In the genomic region with DNA sequence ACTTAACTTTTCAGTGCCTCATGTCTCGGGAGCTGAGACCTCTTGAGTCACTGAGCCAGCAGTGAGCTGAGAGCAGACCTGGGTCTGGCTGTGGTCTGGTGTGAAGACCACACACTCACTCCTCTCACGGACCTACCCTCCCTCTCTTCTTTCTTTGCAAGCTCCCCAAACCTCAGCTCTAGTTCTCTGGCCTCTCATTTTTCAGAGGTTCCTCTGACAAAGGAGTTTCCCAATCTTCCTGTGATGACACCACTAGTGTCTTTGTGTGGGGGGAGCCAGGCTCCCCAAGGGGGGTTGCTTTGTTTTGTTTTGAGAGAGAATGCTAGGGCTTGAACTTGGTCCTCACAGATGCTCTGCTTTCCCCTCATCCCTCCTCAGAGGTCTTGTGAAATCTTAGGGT, we compare ENCODE assay signal across 28 mouse cellular contexts. TPM values are rescaled to one million over a fixed set of nuclear protein-coding genes. Genes with fewer than 3 reads are reported as not detected.
DNase-seq lines count a peak whose midpoint lies in the region; ATAC-seq and TF ChIP-seq lines count a peak whose summit lies in the region.
"Had no signal": no experiment of that assay in that cellular context is flagged by ENCODE, and none has a peak within 500 bp of the region (broad histone marks: within the 10 kb centered on the region; RNA-seq: fewer than 3 reads in every experiment).

No protein-coding gene starts in this region.

- H3K4me3 ChIP-seq in liver, embryonic 15.5 days (replicated peaks): no peak overlapping the region
- no peak overlapping the region for H3K4me3 ChIP-seq in liver, embryonic 11.5 days (ENCODE audit: low read depth, low read length)
- H3K4me3 ChIP-seq in macrophage (ENCODE audit: inconsistent target): no peak overlapping the region
- H3K4me3 ChIP-seq in small intestine, adult 2 months (ENCODE audit: low read depth, low read length): no peak overlapping the region
- no peak overlapping the region for H3K4me3 ChIP-seq in thymus, adult 2 months (ENCODE audit: control insufficient read depth, insufficient read depth, low read length)
- H3K4me3 ChIP-seq: heart, embryonic 12.5 days; hindbrain, embryonic 13.5 days; layer of hippocampus, adult 2 months; limb, embryonic 15.5 days; lung, embryonic 15.5 days; midbrain, embryonic 15.5 days; neural tube, embryonic 12.5 days had no signal

- H3K27me3 ChIP-seq in liver, embryonic 15.5 days: 0 out of 2 replicates have a peak, but pooled peaks cover 2% of the 10 kb centered on the region
- H3K27me3 ChIP-seq in liver, embryonic 11.5 days (replicated peaks; ENCODE audit: control insufficient read depth, insufficient read depth, low read length): no peaks in the 10 kb centered on the region
- H3K27me3 ChIP-seq in small intestine, adult 2 months (ENCODE audit: control insufficient read depth, insufficient read depth, low read length): no peaks in the 10 kb centered on the region
- H3K27me3 ChIP-seq in thymus, adult 2 months (ENCODE audit: control insufficient read depth, insufficient read depth, low read length): no peaks in the 10 kb centered on the region
- H3K27me3 ChIP-seq: heart, embryonic 12.5 days; limb, embryonic 15.5 days; lung, embryonic 15.5 days; midbrain, embryonic 15.5 days; neural tube, embryonic 12.5 days had no signal

- H3K4me1 ChIP-seq in liver, embryonic 15.5 days (replicated peaks): peaks cover 22% of the 10 kb centered on the region
- peaks cover 20% of the 10 kb centered on the region for H3K4me1 ChIP-seq in liver, embryonic 11.5 days (replicated peaks; ENCODE audit: control insufficient read depth, insufficient read depth, low read length)
- H3K4me1 ChIP-seq in small intestine, adult 2 months (ENCODE audit: control insufficient read depth, insufficient read depth, insufficient read length, low read length): peaks cover 16% of the 10 kb centered on the region
- peaks cover 12% of the 10 kb centered on the region for H3K4me1 ChIP-seq in thymus, adult 2 months (replicated peaks; ENCODE audit: control insufficient read depth, insufficient read depth, low read length)

- TF ChIP-seq POLR2A in small intestine, adult 2 months (IDR thresholded peaks at IDR 0.05; ENCODE audit: low read depth, low read length): no peak
- no peak for TF ChIP-seq POLR2A in thymus, adult 2 months (IDR thresholded peaks at IDR 0.05; ENCODE audit: control insufficient read depth, extremely low read depth, insufficient read depth, low read length, poor library complexity)

- no peaks in the 10 kb centered on the region for H3K79me2 ChIP-seq in macrophage (ENCODE audit: inconsistent target)

- no peaks in the 10 kb centered on the region for H3K36me3 ChIP-seq in liver, embryonic 15.5 days (replicated peaks)
- H3K36me3 ChIP-seq in liver, embryonic 11.5 days (ENCODE audit: control insufficient read depth, insufficient read depth, low read length): no peaks in the 10 kb centered on the region
- H3K36me3 ChIP-seq in macrophage (ENCODE audit: inconsistent target): no peaks in the 10 kb centered on the region
- no peaks in the 10 kb centered on the region for H3K36me3 ChIP-seq in small intestine, adult 2 months (ENCODE audit: control insufficient read depth, insufficient read depth, low read length)
- H3K36me3 ChIP-seq in thymus, adult 2 months (ENCODE audit: control insufficient read depth, insufficient read depth, low read length): no peaks in the 10 kb centered on the region
- H3K36me3 ChIP-seq: heart, embryonic 12.5 days; hindbrain, embryonic 13.5 days; limb, embryonic 15.5 days; lung, embryonic 15.5 days; midbrain, embryonic 15.5 days; neural tube, embryonic 12.5 days had no signal

- H3K27ac ChIP-seq in liver, embryonic 15.5 days (replicated peaks): 0 out of 2 replicates have a peak overlapping the region, but pooled peaks have one; percentile 16
- H3K27ac ChIP-seq in liver, embryonic 11.5 days (ENCODE audit: low read depth, low read length): no peak overlapping the region
- H3K27ac ChIP-seq in macrophage: peak overlapping the region; percentile 21
- H3K27ac ChIP-seq in small intestine, adult 2 months (ENCODE audit: insufficient read depth, low read depth, low read length): 0 out of 2 replicates have a peak overlapping the region, but pooled peaks have one; percentile 36
- no peak overlapping the region for H3K27ac ChIP-seq in thymus, adult 2 months (ENCODE audit: control insufficient read depth, insufficient read depth, low read length)
- H3K27ac ChIP-seq: hindbrain, embryonic 13.5 days; layer of hippocampus, adult 2 months; limb, embryonic 15.5 days; lung, embryonic 15.5 days; midbrain, embryonic 15.5 days; neural tube, embryonic 12.5 days had no signal

- no peak overlapping the region for H3K9ac ChIP-seq in liver, embryonic 15.5 days
- no peak overlapping the region for H3K9ac ChIP-seq in liver, embryonic 11.5 days (ENCODE audit: low read depth, low read length)
- H3K9ac ChIP-seq: hindbrain, embryonic 13.5 days; limb, embryonic 15.5 days; lung, embryonic 15.5 days; midbrain, embryonic 15.5 days; neural tube, embryonic 12.5 days had no signal

- TF ChIP-seq CTCF in small intestine, adult 2 months (IDR thresholded peaks at IDR 0.05; ENCODE audit: extremely low read depth, insufficient read length, insufficient replicate concordance, low read depth, low read length): no peak
- TF ChIP-seq CTCF in thymus, adult 2 months (IDR thresholded peaks at IDR 0.05; ENCODE audit: borderline replicate concordance, control insufficient read depth, extremely low read depth, insufficient read depth, low read length, poor library complexity): no peak

- no peak for DNase-seq in liver, embryonic 11.5 days (ENCODE audit: low spot score)
- DNase-seq in thymus, adult 2 months: no peak
- no peak for DNase-seq in layer of hippocampus, postnatal 14 days (ENCODE audit: low spot score in 2 of 2)
- DNase-seq in natural killer cell, adult 2 months (ENCODE audit: low spot score in 2 of 2): no peak
- DNase-seq: adrenal gland, adult 2 months; adrenal gland, postnatal 36 days; B cell, adult 2 months; cerebellum, adult 8-10 months; cerebellum, postnatal 25 days; gastrocnemius, postnatal 14 days; heart, adult 11 months; heart, postnatal 4 days; kidney, adult 11 months; kidney, postnatal 25 days; right cerebral cortex, postnatal 4 days had no signal

- no peak for ATAC-seq in liver, embryonic 15.5 days (ENCODE audit: insufficient read depth)
- ATAC-seq in liver, embryonic 11.5 days (replicated peaks; ENCODE audit: low FRiP score): no peak
- ATAC-seq in granulocyte monocyte progenitor cell, adult 5-6 weeks (replicated peaks; ENCODE audit: poor library complexity, severe bottlenecking): peak; percentile 76
- ATAC-seq: activated CD4-positive, CD25-positive, alpha-beta regulatory T cell, adult 4 months; forebrain, embryonic 14.5 days; midbrain, embryonic 15.5 days had no signal

- H3K9me3 ChIP-seq in liver, embryonic 15.5 days (replicated peaks): no peaks in the 10 kb centered on the region
- H3K9me3 ChIP-seq in liver, embryonic 11.5 days (ENCODE audit: control insufficient read depth, low read length): no peaks in the 10 kb centered on the region
- H3K9me3 ChIP-seq: heart, embryonic 12.5 days; hindbrain, embryonic 13.5 days; limb, embryonic 15.5 days; lung, embryonic 15.5 days; midbrain, embryonic 15.5 days; neural tube, embryonic 12.5 days had no signal

- 37% methylated on average over 2 of the region's 2 CpGs for WGBS in liver, embryonic 15.5 days (ENCODE audit: insufficient replicate concordance)
- 34% methylated on average over 2 of the region's 2 CpGs for WGBS in liver, embryonic 11.5 days
- WGBS in macrophage (ENCODE audit: missing documents): 14% methylated on average over 2 of the region's 2 CpGs
- 57% methylated on average over 2 of the region's 2 CpGs for WGBS in small intestine, adult 2 months
- 53% methylated on average over 2 of the region's 2 CpGs for WGBS in thymus, adult 2 months

- 0 out of 2 replicates have a peak overlapping the region, but pooled peaks have one; percentile 17 for H3K4me2 ChIP-seq in liver, embryonic 15.5 days
- H3K4me2 ChIP-seq in liver, embryonic 11.5 days: no peak overlapping the region
- H3K4me2 ChIP-seq: hindbrain, embryonic 13.5 days; lung, embryonic 15.5 days; midbrain, embryonic 15.5 days had no signal

RNA-seq across cellular contexts. Expression of a gene that starts 22.9 kb away (rescaled TPM):
- polyA plus RNA-seq in liver, embryonic 15.5 days (2015; fragmentation: Nextera tagmentation; extraction: Ambion mirVana): 2.7 and 2.8 TPM in 2 replicates
- polyA plus RNA-seq in liver, embryonic 11.5 days (2014; fragmentation: Nextera tagmentation; extraction: Ambion mirVana): 0.23 and 0.73 TPM in 2 replicates
- not detected in 2 replicates for total RNA-seq in granulocyte monocyte progenitor cell, adult 5-6 weeks (2014; fragmentation: Nextera tagmentation)
- total RNA-seq in granulocyte monocyte progenitor cell, adult 5-6 weeks (2017): 0.99 and 2.4 TPM in 2 replicates
- total RNA-seq in macrophage (2018; cell fraction: chromatin; rRNA removed): 1 to 10 TPM in 13 of 26 experiments, under 1 TPM in 13; 0.33 to 4.1 (median 1.1) TPM
- 1 to 10 TPM in 20 of 26 experiments, under 1 TPM in 6; 0.75 to 2.5 (median 1.3) TPM for total RNA-seq in macrophage (2018; cell fraction: cytosol; rRNA removed)
- total RNA-seq in macrophage (2018; cell fraction: nucleus; rRNA removed): 1 to 10 TPM in 24 of 26 experiments, under 1 TPM in 2; 0.96 to 7.2 (median 2.8) TPM
- polyA plus RNA-seq in macrophage (2018): 0.91 to 1.8 TPM (median 1.2 TPM) in 3 replicates
- 3.5 and 3.8 TPM in 2 replicates for polyA plus RNA-seq in small intestine, adult 2 months (2012; rRNA removed)
- polyA plus RNA-seq in thymus, adult 2 months (2012; rRNA removed): 15.3 and 15.8 TPM in 2 replicates
- not detected for total RNA-seq in layer of hippocampus, postnatal 14 days (2021)
- polyA plus RNA-seq: hindbrain, embryonic 13.5 days had no signal

RNA-seq across cellular contexts. Expression of a gene that starts 28.6 kb away (rescaled TPM):
- 27.6 and 28.5 TPM in 2 replicates for polyA plus RNA-seq in liver, embryonic 15.5 days (2015; fragmentation: Nextera tagmentation; extraction: Ambion mirVana)
- 27.8 and 32.2 TPM in 2 replicates for polyA plus RNA-seq in liver, embryonic 11.5 days (2014; fragmentation: Nextera tagmentation; extraction: Ambion mirVana)
- total RNA-seq in granulocyte monocyte progenitor cell, adult 5-6 weeks (2014; fragmentation: Nextera tagmentation): 15.1 and 25.0 TPM in 2 replicates
- total RNA-seq in granulocyte monocyte progenitor cell, adult 5-6 weeks (2017): 17.5 and 17.6 TPM in 2 replicates
- total RNA-seq in macrophage (2018; cell fraction: chromatin; rRNA removed): 10 to 100 TPM; 11.8 to 30.4 (median 22.7) TPM
- 10 to 100 TPM; 32.4 to 54.6 (median 38.8) TPM for total RNA-seq in macrophage (2018; cell fraction: cytosol; rRNA removed)
- 10 to 100 TPM; 19.3 to 44.5 (median 33.7) TPM for total RNA-seq in macrophage (2018; cell fraction: nucleus; rRNA removed)
- 29.8 to 49.7 TPM (median 31.3 TPM) in 3 replicates for polyA plus RNA-seq in macrophage (2018)
- 3.4 and 10.7 TPM in 2 replicates for polyA plus RNA-seq in small intestine, adult 2 months (2012; rRNA removed)
- polyA plus RNA-seq in thymus, adult 2 months (2012; rRNA removed): 15.0 and 15.1 TPM in 2 replicates
- total RNA-seq in layer of hippocampus, postnatal 14 days (2021): 10 to 100 TPM; 32.4 to 34.6 TPM

Comparison
In these comparisons a context has a peak if more than half of its experiments do, and no peak if none do; other contexts are left out.
1. H3K27ac ChIP-seq: peak in liver, embryonic 15.5 days (single experiment), macrophage (single experiment) and small intestine, adult 2 months (single experiment); none in liver, embryonic 11.5 days (single experiment) and thymus, adult 2 months (single experiment).